Mouse (Mus musculus) urinary bladder, postnatal 36 days (tissue): ENCODE measurements around the gene Ubox5.

ENCODE experiments used
- DNase-seq, 2 experiments: peaks; one replicate each; pipeline ENCODE4 v3.0.0; 2022; ENCODE audit warnings: low spot score in 2 of 2, mixed read lengths in 1 of 2

Ubox5 gene

DNA sequence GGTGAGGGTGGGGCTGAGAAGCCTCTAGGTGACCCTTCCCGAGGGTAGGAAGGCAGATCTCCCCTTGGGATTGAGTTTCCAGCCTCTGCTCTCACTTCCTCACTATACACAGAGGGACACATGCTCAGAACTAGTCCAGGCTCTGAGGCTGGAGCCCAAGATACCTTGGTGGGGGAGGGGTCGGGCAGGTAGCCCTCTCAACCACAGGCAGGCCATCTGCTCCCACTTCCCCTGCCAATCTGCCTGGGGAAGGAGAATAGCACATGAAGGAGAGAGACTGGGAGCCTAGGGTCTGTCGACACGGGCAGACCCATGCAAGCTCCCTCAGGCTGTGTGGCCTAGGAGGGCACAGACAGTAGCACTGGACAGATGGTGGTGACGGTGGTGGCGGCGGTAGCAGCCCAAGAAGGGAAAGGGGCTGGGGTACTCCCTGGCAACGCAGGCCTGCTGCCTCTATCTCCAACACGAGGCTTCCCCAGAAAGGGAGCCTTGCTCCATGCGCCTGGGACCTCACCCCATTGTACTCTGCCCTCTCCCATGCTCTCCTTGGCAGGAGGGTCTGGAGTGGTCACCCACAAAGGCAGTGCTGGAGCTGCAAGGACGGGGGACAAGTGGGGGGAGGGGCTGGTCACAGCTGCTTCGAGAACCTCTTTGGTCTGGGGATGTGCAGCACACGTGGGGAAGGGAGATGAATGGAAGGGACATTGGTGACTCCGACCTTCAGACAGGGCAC, 4.3 kb upstream of the Ubox5 start:
- no peak for DNase-seq

DNA sequence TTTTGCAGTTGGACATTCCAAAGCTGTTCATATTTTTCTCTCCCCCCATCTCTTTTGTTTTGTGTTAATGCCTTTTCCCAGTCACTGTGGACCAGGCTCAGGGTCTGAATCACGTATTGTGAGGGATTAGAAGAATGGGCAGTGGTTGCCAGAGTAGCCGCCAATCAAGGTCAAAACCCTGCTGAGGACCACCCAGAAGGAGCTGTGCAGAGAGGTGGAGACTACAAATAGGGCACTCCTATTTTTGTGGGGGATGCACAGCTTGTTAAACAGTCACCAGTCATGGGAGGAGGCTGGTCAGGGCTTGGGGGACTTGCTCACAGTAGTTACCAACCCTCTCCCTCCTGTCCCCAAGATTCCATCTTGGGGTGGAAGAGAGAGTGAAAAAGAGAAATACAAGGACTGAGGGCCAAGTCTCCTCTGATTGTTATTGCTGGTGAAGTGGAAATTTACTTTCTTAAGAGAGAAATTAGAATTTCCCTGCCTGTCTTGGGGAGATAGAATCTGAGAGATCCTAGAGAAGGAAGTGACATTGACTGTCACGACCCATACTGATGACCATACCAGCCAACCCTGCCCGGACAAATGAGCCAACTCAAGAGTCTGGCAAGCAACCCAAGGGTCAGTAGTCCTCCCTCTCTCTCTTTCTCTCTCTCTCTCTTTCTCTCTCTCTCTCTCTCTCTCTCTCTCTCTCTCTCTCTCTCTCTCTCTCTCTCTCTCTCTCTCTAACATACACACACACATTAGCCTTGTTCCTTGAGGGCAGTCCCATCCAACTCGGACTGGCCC, 3.2 kb upstream of the Ubox5 start:
- no peak for DNase-seq

DNA sequence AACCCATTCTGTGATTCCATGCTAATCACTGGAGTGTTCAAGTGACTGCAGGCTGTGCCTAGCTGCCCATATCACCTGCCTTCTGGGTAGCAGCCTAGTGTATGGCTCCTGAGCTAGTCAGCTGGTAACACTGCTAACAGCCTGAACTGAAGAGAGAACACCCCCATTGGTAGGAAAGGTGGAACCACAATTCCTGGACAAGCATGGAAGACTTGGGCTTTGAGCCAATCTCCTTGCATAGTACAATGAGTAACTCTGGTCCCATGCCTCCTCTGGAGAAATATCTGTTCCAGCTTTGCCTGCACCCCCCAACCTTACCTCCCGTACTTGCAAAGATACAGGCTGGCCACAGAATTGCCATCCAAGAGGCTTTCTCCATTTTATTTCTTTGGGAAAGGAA, 2.6 kb upstream of the Ubox5 start:
- DNase-seq = no peak

DNA sequence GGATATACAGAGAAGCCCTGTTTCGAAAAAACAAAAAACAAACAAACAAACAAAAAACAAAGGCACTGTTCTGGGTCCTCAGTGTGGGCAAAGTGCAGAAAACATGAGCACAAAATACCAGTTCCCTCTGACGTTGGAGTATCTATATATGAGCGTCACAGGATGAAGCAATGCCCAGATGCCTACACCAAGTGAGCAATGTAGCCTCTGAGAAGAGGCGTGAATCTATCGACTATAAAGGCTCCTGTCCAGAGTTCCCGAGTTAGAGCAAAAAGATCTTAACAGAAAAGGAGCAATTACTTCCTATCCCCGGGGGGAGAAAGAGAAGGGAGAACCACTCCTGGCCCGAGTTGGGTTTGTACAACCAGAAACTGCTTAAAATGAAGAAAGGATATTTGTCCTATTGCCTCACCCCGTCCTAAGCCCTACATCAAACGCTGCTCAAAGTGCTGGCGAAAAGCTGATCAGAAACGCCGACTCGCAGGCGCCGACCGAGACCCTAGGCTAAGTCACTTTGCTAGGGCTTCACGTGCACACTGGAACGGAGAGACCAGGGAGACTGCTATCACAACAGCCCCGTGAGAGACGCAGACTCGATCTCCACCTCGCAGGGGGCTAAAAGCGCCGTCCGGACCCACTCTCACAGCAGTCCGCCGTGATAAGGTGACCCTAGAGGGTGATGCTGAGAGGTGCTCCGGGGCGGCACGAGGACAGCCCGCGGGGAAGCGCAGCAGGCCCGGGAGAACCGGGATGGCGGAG, 579 bp downstream of the Ubox5 start:
- DNase-seq = no peak

DNA sequence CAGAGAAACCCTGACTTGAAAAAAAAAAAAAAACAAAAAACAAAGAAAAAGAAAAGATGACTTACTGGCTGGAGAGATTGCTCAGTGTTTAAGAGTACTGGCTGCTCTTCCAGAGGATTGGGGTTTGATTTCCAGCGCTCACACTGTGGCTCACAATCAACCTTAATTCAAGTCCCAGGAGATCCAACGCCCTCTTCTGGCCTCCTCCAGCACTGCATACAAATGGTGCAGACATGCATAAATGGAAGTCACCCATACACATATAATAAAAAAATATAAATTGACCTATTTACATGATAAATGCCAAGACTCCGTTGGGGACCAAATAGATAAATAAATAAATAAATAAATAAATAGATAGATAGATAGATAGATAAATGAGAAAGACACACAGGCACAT, 1.4 kb downstream of the Ubox5 start:
- no peak for DNase-seq

DNA sequence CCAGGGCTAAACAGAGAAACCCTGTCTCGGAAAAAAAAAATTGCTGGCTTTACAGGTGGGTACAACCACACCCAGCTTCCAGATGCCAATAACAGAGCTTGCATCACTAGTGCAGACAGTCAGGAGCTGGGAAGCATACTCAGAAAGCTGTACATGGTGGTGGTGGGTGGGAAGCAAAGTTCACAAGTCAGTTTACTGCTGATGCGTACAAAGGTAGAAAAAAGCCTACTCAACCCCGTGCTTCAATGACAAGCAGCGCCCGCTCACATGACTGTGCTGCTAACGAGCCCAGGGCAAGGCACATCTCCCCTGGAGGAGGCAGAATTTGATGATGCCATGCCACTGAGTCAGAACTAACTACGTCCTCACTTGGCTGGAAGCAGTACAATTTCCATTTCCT, 10.9 kb downstream of the Ubox5 start:
- no peak for DNase-seq

DNA sequence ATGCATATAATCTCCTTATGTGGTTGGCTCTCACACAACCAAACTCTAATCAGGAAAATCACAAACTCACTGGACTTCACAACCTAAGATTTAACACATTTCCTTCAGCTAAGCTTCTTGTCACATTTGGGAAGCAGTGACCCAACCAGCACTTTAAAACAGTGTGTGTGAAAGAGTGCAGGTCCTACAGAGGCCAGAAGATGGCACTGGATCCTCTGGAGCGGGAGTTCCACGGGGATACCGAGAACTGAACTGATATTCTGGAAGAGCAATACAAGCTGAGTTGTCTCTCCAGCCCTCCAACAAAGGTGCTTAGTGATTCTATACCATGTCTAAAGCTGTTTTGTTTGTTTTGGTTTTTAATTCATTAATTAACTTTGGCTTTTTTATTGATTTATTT, 16.7 kb downstream of the Ubox5 start:
- DNase-seq = no peak

DNA sequence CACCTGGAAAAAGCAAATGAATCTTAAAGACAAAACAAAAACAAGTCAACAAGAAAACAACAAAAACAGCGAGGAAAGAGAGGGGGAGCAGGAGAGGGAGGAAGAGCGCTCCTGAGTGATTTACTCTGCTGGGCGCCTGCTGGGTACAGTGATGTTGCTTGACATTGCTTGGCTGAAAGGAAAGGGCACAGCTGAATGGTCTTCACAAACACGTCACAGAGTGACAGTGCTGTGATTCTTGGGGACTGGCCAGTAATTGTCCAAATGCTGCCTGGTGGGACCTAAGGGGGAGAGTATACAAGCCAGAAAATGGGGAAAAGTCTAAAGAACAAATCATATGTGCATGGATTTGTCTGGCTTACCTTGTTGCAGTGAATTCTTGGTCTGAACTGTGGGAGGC, 27.6 kb downstream of the Ubox5 start:
- no peak for DNase-seq

DNA sequence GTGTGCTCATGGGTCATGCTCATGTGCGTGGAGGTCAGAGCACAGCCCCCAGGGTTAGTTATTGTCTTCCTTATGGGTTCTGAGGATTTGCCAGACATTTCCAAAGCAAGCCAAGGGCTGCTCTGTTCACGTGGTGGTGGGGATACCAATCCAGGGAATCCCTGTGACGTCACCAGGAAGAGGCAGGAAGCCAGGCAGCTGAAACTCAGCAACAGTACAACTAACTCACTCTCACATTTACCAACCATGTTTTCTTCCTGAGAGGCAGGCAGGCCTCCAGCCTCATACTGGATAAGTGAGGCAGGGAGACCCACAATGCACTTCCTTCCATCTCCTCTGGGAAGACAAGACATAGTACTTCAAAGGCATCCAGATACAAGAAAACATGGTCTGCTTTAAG, 31.4 kb downstream of the Ubox5 start:
- no peak for DNase-seq

DNA sequence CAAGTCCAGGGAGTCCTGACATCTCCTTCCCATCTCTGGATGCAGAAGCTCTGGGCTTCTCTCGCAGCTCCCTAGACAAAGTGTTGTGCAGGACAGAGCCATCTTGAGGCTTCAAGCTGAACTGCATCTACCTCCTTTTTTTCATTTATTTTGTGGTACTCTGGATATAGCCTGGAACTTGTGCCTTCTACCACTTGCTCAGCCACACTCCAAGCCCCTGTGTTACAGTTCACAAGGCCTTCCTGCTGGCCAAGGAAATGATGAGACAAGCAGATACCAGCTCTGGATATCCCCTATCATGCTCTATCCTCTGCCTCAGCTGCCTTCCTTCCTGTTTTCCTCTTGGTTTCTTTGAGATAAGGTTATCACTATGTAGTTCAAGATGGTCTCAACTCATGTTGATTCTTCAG, 32.2 kb downstream of the Ubox5 start:
- no peak for DNase-seq

DNA sequence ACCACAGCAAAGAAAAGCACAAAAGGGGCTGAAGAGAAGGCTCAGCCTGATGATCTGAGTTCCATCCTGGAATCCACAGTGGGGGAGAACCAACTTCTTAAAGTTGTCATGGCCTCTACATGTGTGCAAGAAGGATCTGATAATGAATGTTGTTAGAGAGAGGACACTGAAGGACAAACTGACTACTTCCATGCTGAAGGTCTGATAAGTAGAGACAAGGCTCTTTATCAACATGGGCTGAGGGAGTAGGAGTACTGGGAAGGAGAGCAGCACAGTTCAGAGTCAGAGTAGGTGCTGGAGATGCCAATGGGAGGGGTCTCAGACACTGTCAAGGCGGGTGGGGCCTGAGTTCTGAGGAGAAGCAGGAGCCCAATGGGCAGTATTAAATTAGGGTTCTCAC, 34.2 kb downstream of the Ubox5 start:
- no peak for DNase-seq

DNA sequence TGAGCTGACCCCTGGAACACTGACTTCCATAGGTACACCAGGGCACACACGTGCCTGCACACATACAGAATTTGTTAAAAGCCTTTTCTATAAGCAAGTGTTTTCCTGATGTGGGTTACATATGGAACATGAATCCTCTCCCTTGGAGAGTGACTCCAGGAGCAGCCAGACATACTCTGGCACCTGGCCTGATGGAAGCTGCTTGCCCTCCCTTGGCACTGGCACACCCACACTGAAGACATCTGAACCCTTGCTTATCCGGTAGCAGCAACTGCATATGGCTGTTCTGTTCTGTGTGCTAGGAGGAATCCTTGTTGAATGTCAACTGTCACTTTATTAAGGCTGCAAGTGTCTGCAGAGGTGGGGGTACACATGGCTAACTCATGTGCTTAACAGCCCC, 38.8 kb downstream of the Ubox5 start:
- no peak for DNase-seq

DNA sequence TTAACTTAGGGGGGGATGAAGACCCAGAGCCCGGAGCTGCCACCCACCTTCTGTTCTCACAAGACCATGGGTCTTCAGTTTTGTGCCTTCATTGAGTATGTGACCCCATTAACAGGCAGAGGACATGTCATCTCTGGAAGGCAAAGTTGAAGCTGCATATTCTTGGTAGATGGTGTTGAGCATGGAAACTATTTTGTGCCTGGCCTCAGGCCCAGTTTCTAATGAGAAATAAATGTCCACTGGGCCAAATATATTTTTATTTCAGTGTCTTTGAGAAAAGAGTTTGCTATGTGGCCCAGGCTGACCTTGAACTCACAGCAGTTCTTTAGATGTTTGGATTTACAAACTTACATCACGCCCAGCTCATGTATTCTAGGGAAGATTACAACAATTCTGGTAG, 40.1 kb downstream of the Ubox5 start:
- no peak for DNase-seq

DNA sequence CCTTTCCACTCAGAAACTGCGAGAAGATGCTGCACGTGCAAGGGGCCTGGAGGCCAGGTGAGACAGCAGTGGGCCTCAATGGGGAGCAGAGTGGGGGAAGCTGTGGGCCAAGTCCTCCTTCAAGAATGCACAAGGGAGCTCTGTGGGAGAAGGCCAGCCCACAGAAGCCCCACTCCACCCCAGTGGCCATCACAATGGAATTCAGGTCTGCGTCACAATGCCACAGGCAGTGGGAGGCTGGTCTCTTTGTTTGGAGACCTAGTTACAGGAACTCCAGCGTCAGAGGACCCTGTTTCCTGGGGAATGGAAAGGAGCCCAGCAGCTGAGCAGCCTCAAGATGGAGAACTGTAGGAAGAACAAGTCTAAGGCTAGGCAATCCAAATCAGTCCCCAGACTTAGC, 40.7 kb downstream of the Ubox5 start:
- no peak for DNase-seq

DNA sequence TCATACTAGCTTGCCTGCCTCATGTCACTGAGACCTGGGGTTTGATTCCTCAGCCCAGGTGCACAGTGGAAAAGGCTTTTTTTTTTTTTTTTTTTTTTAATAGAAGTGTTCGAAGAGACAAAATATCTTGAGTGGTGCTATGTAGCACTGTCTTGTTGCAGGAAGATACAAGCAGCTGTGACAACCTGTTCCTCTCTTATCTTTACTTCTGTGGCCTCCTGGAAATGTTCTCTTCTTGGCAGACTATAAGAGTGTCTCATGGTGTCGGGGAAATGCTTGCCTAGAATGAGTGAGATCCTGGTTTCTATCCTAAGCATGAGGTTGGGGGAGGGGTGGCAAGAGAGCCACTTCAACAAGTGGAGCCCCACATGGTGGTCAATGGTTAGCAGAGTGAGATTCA, 41.5 kb downstream of the Ubox5 start:
- no peak for DNase-seq

DNA sequence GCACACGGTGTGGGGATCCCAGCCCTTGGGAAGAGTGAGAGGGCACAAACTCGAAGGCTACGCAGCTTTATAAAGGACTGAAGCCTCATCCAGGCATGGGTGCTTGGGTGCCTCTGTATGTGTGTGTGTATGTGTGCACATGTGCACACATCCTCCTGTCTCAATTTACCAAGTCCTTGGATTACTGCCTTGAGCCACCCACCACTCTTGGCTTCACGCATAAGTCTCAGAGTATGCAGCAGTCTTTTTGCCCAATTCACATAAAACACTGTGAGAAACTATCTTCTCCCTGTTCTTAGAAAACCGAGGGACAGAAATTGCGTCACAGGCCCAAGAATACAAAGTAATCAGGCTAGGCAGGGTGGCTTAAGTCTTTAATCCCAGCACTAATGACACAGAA, 43.8 kb downstream of the Ubox5 start:
- no peak for DNase-seq

DNA sequence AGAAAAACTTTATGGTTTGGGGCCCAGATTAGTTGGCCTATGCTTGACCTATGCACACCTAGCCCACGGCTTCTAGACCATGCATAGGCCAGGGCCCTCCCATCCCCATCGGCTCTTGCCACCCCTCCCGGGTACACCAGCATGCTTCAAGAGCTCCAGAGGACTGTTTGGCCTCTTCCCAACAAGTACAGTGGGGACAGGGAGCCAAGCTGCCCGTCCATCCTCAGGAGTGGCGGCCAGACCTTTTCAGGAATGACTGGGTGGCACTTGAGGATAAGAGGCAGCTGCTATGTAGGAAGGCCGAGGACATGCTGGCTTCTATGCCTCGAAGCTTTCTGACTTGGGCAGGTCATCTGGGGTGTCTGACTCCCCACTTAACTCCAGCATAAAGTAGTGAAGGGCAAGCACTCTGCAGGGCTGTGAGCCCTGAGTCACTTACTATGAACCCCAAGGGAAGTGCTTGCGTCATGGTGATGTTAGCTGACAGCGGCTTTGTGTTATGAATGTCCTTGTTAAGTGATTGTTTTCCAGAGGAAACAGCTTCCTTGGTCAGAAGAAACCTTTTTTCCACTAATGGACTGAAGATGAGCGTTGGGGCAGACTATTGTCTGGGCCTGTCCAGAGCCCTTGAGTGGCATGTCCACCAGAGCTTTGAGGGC, 45.8 kb downstream of the Ubox5 start:
- no peak for DNase-seq

DNA sequence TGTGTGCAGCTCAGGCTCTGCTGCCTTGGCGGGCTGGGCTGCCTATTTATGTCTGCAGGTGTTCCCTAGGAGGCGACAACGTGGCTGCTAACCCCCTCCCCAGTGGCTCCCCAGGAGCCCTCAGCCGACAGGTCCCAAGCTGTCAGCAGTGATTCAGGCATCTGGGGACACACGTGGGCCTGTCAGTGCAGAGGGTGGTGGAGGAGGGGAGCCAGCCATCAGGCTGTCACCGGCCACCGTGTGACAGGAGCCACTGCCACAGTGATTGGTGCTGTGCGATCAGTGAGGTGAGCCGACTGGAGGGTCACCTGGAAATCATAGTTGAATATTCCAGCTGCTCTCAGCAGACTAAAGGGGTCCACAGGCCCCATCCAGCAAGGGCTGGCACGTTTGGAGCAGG, 47.3 kb downstream of the Ubox5 start, which contains the start of gene Avp:
Avp (minus strand) TSS at position 3 of the 400 bp plus-strand sequence.
- no peak for DNase-seq

DNA sequence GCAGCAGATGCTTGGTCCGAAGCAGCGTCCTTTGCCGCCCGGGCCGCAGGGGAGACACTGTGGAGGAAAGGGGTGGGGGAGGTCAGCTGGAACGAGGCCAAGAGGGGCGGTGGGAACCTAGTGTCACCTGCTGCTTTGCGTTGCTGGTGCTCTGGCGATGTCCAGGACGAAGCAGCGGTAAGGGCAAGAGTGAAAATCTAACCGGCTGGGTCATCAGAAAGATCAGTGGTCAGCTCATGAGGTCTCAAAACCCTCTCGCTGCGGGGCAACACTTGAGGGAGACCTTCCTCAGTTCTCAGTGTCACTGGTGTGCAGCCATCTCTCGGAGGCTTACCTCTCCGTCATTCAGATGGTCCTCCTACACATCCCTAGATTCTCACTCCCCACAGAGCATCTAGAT, 48.6 kb downstream of the Ubox5 start:
- no peak for DNase-seq

DNA sequence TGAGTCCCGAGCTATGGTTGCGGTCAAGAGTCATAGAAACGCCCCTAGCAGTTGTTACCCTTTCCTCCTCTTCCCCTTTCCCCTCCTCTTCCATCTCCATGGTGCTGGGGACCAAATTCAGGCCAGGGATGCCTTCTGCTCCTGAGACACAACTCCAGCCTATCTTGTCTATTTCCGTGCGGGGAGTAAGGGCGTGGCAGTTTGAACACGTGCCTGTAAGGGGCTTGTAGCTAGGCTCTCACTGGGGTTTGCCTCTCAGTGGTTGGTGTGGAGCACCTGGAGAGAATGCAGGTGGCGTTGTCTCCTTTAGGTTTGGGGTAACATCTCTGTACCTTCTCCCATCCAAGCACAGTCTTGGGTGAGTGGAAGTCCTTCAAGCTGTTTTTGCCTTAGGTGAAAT, 50.0 kb downstream of the Ubox5 start:
- DNase-seq = no peak

DNA sequence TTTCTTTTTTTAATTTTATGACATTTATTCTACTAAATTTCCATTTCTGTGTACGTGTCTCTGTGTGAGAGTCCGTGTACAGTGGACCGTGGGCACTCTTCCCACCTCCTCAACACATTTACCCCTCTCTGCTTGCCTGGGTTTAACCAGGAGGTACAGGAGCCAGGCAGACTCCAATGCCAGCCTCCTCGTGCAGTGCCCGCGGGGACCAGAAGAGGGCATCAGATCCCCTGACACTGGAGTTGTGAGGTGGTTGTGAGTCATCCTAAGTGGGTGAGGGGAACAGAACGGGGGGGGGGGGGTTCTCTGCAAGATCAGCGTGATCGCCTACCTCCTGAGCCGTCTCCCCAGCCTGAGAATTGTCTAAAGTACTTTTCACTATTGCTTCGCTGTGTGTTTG, 51.7 kb downstream of the Ubox5 start:
- DNase-seq = peak; percentile 50 to 61

DNA sequence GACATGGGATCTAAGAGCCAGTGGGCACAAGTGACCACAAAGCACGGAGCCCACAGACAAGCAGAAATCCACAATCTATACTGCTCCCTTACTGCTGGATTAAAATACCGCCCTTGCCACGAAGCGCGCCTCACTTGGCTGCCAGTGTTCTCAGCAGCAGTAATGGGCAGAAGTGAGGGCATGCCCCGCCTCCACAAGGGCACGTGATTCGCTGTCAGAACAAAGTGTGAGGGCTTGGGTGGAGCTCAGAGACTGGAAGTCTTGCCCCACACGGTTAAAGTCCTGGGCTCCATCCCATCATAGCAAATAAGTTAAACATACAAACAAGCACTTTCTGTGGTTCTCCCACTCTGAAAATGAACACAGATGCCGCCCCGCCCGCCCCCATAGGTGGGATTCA, 52.2 kb downstream of the Ubox5 start:
- peak in 1 of 2 experiments; percentile 69 for DNase-seq
